ENCODE assay signal across 17 mouse cellular contexts in the genomic region with DNA sequence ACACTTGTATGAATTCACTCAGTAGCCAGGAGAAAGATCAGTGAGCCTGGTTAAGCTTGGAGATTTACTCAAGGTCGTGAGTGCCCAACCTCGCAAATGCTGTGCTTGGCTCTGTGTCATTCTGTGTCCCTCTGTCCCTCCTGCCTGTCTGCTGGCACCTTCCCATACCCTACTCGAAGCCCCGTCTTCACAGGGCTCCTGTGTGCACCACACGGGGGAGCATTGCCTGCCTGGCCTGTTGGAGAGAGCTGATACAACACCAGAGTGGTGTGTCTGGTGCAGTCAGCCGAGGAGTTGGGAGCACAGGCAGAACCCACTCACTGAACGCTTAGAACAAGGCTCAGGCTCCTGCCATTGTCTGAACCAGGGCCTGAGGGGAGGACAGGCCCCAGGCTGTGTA. TPM values are rescaled to one million over a fixed set of nuclear protein-coding genes. Genes with fewer than 3 reads are reported as not detected.
DNase-seq lines count a peak whose midpoint lies in the region; ATAC-seq and TF ChIP-seq lines count a peak whose summit lies in the region.
"Had no signal": no experiment of that assay in that cellular context is flagged by ENCODE, and none has a peak within 500 bp of the region (broad histone marks: within the 10 kb centered on the region; RNA-seq: fewer than 3 reads in every experiment).

No protein-coding gene starts in this region.

- WGBS in lung, embryonic 14.5 days, result 83% methylated on average over 7 of the region's 7 CpGs
- WGBS in hindbrain, embryonic 13.5 days, result 54% methylated on average over 7 of the region's 7 CpGs
- 49% methylated on average over 7 of the region's 7 CpGs for WGBS in midbrain, postnatal 0 days

- no peak overlapping the region for H3K27ac ChIP-seq in lung, embryonic 14.5 days (ENCODE audit: low read depth)
- H3K27ac ChIP-seq in hindbrain, embryonic 13.5 days, result peak overlapping the region; percentile 62; the same call in 1 of the 2 replicates
- H3K27ac ChIP-seq in midbrain, postnatal 0 days (ENCODE audit: low read depth, low read length), result no peak overlapping the region
- H3K27ac ChIP-seq: forebrain, embryonic 15.5 days; heart, embryonic 13.5 days; limb, embryonic 15.5 days had no signal

- TF ChIP-seq CTCF in lung, embryonic 14.5 days (IDR thresholded peaks at IDR 0.05; ENCODE audit: low read depth), result 0 out of 2 replicates have a peak, but pooled peaks have one; percentile 4
- TF ChIP-seq CTCF in midbrain, postnatal 0 days (IDR thresholded peaks at IDR 0.05), result peak; percentile 52

- ATAC-seq in lung, embryonic 14.5 days (ENCODE audit: insufficient read depth), result no peak
- ATAC-seq in hindbrain, embryonic 13.5 days (ENCODE audit: low FRiP score), result peak; percentile 8; the same call in 1 of the 2 replicates
- no peak for ATAC-seq in midbrain, postnatal 0 days (ENCODE audit: low FRiP score)
- ATAC-seq: forebrain, embryonic 15.5 days; liver, postnatal 0 days had no signal

- H3K9me3 ChIP-seq in lung, embryonic 14.5 days (ENCODE audit: low read depth, low read length), result no peaks in the 10 kb centered on the region
- H3K9me3 ChIP-seq in hindbrain, embryonic 13.5 days, result no peaks in the 10 kb centered on the region
- no peaks in the 10 kb centered on the region for H3K9me3 ChIP-seq in midbrain, postnatal 0 days (ENCODE audit: low read length)
- H3K9me3 ChIP-seq: forebrain, embryonic 15.5 days; heart, embryonic 13.5 days; limb, embryonic 15.5 days had no signal

- H3K36me3 ChIP-seq in lung, embryonic 14.5 days (ENCODE audit: insufficient read depth), result peaks cover 24% of the 10 kb centered on the region
- H3K36me3 ChIP-seq in hindbrain, embryonic 13.5 days, result peaks cover 60% of the 10 kb centered on the region
- H3K36me3 ChIP-seq in midbrain, postnatal 0 days (ENCODE audit: insufficient read depth, low read length), result peaks cover 13% of the 10 kb centered on the region

- no peak overlapping the region for H3K4me2 ChIP-seq in lung, embryonic 14.5 days
- H3K4me2 ChIP-seq in hindbrain, embryonic 13.5 days, result no peak overlapping the region
- no peak overlapping the region for H3K4me2 ChIP-seq in midbrain, postnatal 0 days (ENCODE audit: low read depth, low read length, poor library complexity, severe bottlenecking)
- H3K4me2 ChIP-seq: forebrain, embryonic 15.5 days; heart, embryonic 13.5 days; limb, embryonic 15.5 days had no signal

- no peaks in the 10 kb centered on the region for H3K27me3 ChIP-seq in lung, embryonic 14.5 days (ENCODE audit: insufficient read depth, low read length)
- H3K27me3 ChIP-seq in hindbrain, embryonic 13.5 days, result no peaks in the 10 kb centered on the region
- no peaks in the 10 kb centered on the region for H3K27me3 ChIP-seq in midbrain, postnatal 0 days (ENCODE audit: insufficient read depth, low read length)
- H3K27me3 ChIP-seq: forebrain, embryonic 15.5 days; heart, embryonic 13.5 days; limb, embryonic 15.5 days had no signal

- no peak overlapping the region for H3K4me3 ChIP-seq in lung, embryonic 14.5 days (ENCODE audit: low read depth, low read length)
- H3K4me3 ChIP-seq in hindbrain, embryonic 13.5 days, result no peak overlapping the region
- no peak overlapping the region for H3K4me3 ChIP-seq in midbrain, postnatal 0 days (ENCODE audit: low read depth, low read length)
- H3K4me3 ChIP-seq: forebrain, embryonic 15.5 days; heart, embryonic 13.5 days; limb, embryonic 15.5 days had no signal

- peak; percentile 51 to 59 for DNase-seq in cerebellum, postnatal 25 days
- no peak for DNase-seq in cerebellum, postnatal 36 days
- DNase-seq in lung, embryonic 14.5 days, result no peak
- no peak for DNase-seq in lung, postnatal 4 days
- peak; percentile 27 for DNase-seq in midbrain, postnatal 0 days (ENCODE audit: low spot score)
- DNase-seq in embryo, embryonic 10.5 days (ENCODE audit: low spot score), result no peak
- DNase-seq: adrenal gland, adult 8-10 months; heart, postnatal 4 days; layer of hippocampus, adult 9-11 months; liver, postnatal 0 days; thymus, postnatal 25 days had no signal

- H3K9ac ChIP-seq in lung, embryonic 14.5 days, result no peak overlapping the region
- 0 out of 2 replicates have a peak overlapping the region, but pooled peaks have one; percentile 35 for H3K9ac ChIP-seq in hindbrain, embryonic 13.5 days
- 0 out of 2 replicates have a peak overlapping the region, but pooled peaks have one; percentile 24 for H3K9ac ChIP-seq in midbrain, postnatal 0 days (replicated peaks; ENCODE audit: low read length, poor library complexity, severe bottlenecking)
- H3K9ac ChIP-seq: forebrain, embryonic 15.5 days; limb, embryonic 15.5 days; liver, postnatal 0 days had no signal

- H3K4me1 ChIP-seq in lung, embryonic 14.5 days (ENCODE audit: insufficient read depth), result no peaks in the 10 kb centered on the region
- peaks cover 27% of the 10 kb centered on the region for H3K4me1 ChIP-seq in hindbrain, embryonic 13.5 days (replicated peaks)
- H3K4me1 ChIP-seq in midbrain, postnatal 0 days (ENCODE audit: insufficient read depth, low read length), result no peaks in the 10 kb centered on the region
- H3K4me1 ChIP-seq: limb, embryonic 15.5 days had no signal

RNA-seq across cellular contexts. Expression of a gene that starts 22.2 kb away (rescaled TPM):
- polyA plus RNA-seq in lung, embryonic 14.5 days (2014; fragmentation: Nextera tagmentation; extraction: Ambion mirVana), result 21.5 and 24.5 TPM in 2 replicates
- polyA plus RNA-seq in hindbrain, embryonic 13.5 days (2015; fragmentation: Nextera tagmentation; extraction: Ambion mirVana), result 31.3 and 35.9 TPM in 2 replicates
- 34.2 and 50.0 TPM in 2 replicates for total RNA-seq in midbrain, postnatal 0 days (2014; rRNA removed)
- polyA plus RNA-seq in midbrain, postnatal 0 days (2015; fragmentation: Nextera tagmentation; extraction: Ambion mirVana), result 28.7 and 30.1 TPM in 2 replicates

RNA-seq across cellular contexts. Expression of a gene that starts 30.4 kb away (rescaled TPM):
- polyA plus RNA-seq in lung, embryonic 14.5 days (2014; fragmentation: Nextera tagmentation; extraction: Ambion mirVana), result 0.14 TPM in 1 of 2 replicates, not detected in the other
- not detected in 2 replicates for polyA plus RNA-seq in hindbrain, embryonic 13.5 days (2015; fragmentation: Nextera tagmentation; extraction: Ambion mirVana)
- not detected in 2 replicates for total RNA-seq in midbrain, postnatal 0 days (2014; rRNA removed)
- not detected in 2 replicates for polyA plus RNA-seq in midbrain, postnatal 0 days (2015; fragmentation: Nextera tagmentation; extraction: Ambion mirVana)
- total RNA-seq: adrenal gland, adult 8-10 months; heart, postnatal 4 days had no signal
- polyA plus RNA-seq: brain, embryonic 14.5 days; forebrain, embryonic 15.5 days; heart, embryonic 13.5 days; neural tube, embryonic 14.5 days had no signal

RNA-seq across cellular contexts. Expression of a gene that starts 40.6 kb away (rescaled TPM):
- 18.1 and 20.2 TPM in 2 replicates for polyA plus RNA-seq in lung, embryonic 14.5 days (2014; fragmentation: Nextera tagmentation; extraction: Ambion mirVana)
- polyA plus RNA-seq in hindbrain, embryonic 13.5 days (2015; fragmentation: Nextera tagmentation; extraction: Ambion mirVana), result 1.2 and 1.6 TPM in 2 replicates
- 1.4 and 3.7 TPM in 2 replicates for total RNA-seq in midbrain, postnatal 0 days (2014; rRNA removed)
- polyA plus RNA-seq in midbrain, postnatal 0 days (2015; fragmentation: Nextera tagmentation; extraction: Ambion mirVana), result 0.93 and 1.1 TPM in 2 replicates

RNA-seq across cellular contexts. Expression of a gene that starts 51.6 kb away (rescaled TPM):
- polyA plus RNA-seq in lung, embryonic 14.5 days (2014; fragmentation: Nextera tagmentation; extraction: Ambion mirVana), result 1.6 and 1.7 TPM in 2 replicates
- 1.2 and 1.5 TPM in 2 replicates for polyA plus RNA-seq in hindbrain, embryonic 13.5 days (2015; fragmentation: Nextera tagmentation; extraction: Ambion mirVana)
- total RNA-seq in midbrain, postnatal 0 days (2014; rRNA removed), result 0.27 and 2.5 TPM in 2 replicates
- 0.81 and 1.1 TPM in 2 replicates for polyA plus RNA-seq in midbrain, postnatal 0 days (2015; fragmentation: Nextera tagmentation; extraction: Ambion mirVana)

Comparison
In these comparisons a context has a peak if more than half of its experiments do, and no peak if none do; other contexts are left out.
1. DNase-seq: peak in cerebellum, postnatal 25 days (2 of 2) and midbrain, postnatal 0 days (single experiment); none in cerebellum, postnatal 36 days (0 of 2), lung, embryonic 14.5 days (single experiment), lung, postnatal 4 days (0 of 2) and embryo, embryonic 10.5 days (single experiment).